Mouse (Mus musculus): ENCODE data around the gene Abl1. TPM values are rescaled to one million over a fixed set of nuclear protein-coding genes. Genes with fewer than 3 reads are reported as not detected.
A peak's percentile ranks its signal among the peaks of the same experiment; 100 is the strongest.

Gene Abl1
- polyA plus RNA-seq, 1 experiment: 53.1 TPM

GRCm38 (mm10) chr2:31827877-31828276 is 139.7 kb downstream of the Abl1 start:
- Histone ChIP-seq H3K4me3 (ENCODE audit: insufficient read depth, low read length) (no peak overlapping the region), H3K4me1 (ENCODE audit: control insufficient read depth, insufficient read depth, low read length) (no peaks in the 10 kb centered on the region), H3K27ac (ENCODE audit: insufficient read depth, low read depth, low read length) (no peak overlapping the region)
- TF ChIP-seq POLR2A (IDR thresholded peaks at IDR 0.05; ENCODE audit: borderline replicate concordance, low read depth, low read length) (no peak), CTCF (IDR thresholded peaks at IDR 0.05; ENCODE audit: low read depth, low read length) (no peak)

GRCm38 (mm10) chr2:31828311-31828825 is 140.2 kb downstream of the Abl1 start:
- Histone ChIP-seq H3K27ac (ENCODE audit: insufficient read depth, low read depth, low read length) (no peak overlapping the region), H3K4me3 (ENCODE audit: insufficient read depth, low read length) (no peak overlapping the region), H3K4me1 (ENCODE audit: control insufficient read depth, insufficient read depth, low read length) (no peaks in the 10 kb centered on the region)
- TF ChIP-seq CTCF (IDR thresholded peaks at IDR 0.05; ENCODE audit: low read depth, low read length) (no peak), POLR2A (IDR thresholded peaks at IDR 0.05; ENCODE audit: borderline replicate concordance, low read depth, low read length) (no peak)

GRCm38 (mm10) chr2:31836091-31836490 is 147.9 kb downstream of the Abl1 start:
- H3K27ac ChIP-seq (ENCODE audit: insufficient read depth, low read depth, low read length): no peak overlapping the region
- H3K4me3 ChIP-seq (ENCODE audit: insufficient read depth, low read length): no peak overlapping the region
- H3K4me1 ChIP-seq (ENCODE audit: control insufficient read depth, insufficient read depth, low read length): no peaks in the 10 kb centered on the region
- TF ChIP-seq POLR2A (IDR thresholded peaks at IDR 0.05; ENCODE audit: borderline replicate concordance, low read depth, low read length) (no peak), CTCF (IDR thresholded peaks at IDR 0.05; ENCODE audit: low read depth, low read length) (no peak)

GRCm38 (mm10) chr2:31836985-31837384 is 148.8 kb downstream of the Abl1 start:
- TF ChIP-seq POLR2A (IDR thresholded peaks at IDR 0.05; ENCODE audit: borderline replicate concordance, low read depth, low read length) (no peak), CTCF (IDR thresholded peaks at IDR 0.05; ENCODE audit: low read depth, low read length) (no peak)
- no peak overlapping the region for H3K27ac ChIP-seq (ENCODE audit: insufficient read depth, low read depth, low read length)
- no peaks in the 10 kb centered on the region for H3K4me1 ChIP-seq (ENCODE audit: control insufficient read depth, insufficient read depth, low read length)
- H3K4me3 ChIP-seq (ENCODE audit: insufficient read depth, low read length): no peak overlapping the region

- H3K4me1 ChIP-seq (ENCODE audit: control insufficient read depth, insufficient read depth, low read length): no peaks in the 10 kb centered on the region
- TF ChIP-seq POLR2A (IDR thresholded peaks at IDR 0.05; ENCODE audit: borderline replicate concordance, low read depth, low read length) (no peak), CTCF (IDR thresholded peaks at IDR 0.05; ENCODE audit: low read depth, low read length) (no peak)
- H3K27ac ChIP-seq (ENCODE audit: insufficient read depth, low read depth, low read length): no peak overlapping the region
- no peak overlapping the region for H3K4me3 ChIP-seq (ENCODE audit: insufficient read depth, low read length)
Measured at GRCm38 (mm10) chr2:31838868-31839267, 150.7 kb downstream of the Abl1 start.

- TF ChIP-seq CTCF (IDR thresholded peaks at IDR 0.05; ENCODE audit: low read depth, low read length): no peak
- no peak for TF ChIP-seq POLR2A (IDR thresholded peaks at IDR 0.05; ENCODE audit: borderline replicate concordance, low read depth, low read length)
- Histone ChIP-seq H3K4me3 (ENCODE audit: insufficient read depth, low read length) (no peak overlapping the region), H3K4me1 (ENCODE audit: control insufficient read depth, insufficient read depth, low read length) (no peaks in the 10 kb centered on the region), H3K27ac (ENCODE audit: insufficient read depth, low read depth, low read length) (no peak overlapping the region)
Measured at GRCm38 (mm10) chr2:31844729-31845136, 156.6 kb downstream of the Abl1 start.

- Histone ChIP-seq H3K27ac (ENCODE audit: insufficient read depth, low read depth, low read length) (no peak overlapping the region), H3K4me3 (ENCODE audit: insufficient read depth, low read length) (no peak overlapping the region), H3K4me1 (ENCODE audit: control insufficient read depth, insufficient read depth, low read length) (no peaks in the 10 kb centered on the region)
- TF ChIP-seq CTCF (IDR thresholded peaks at IDR 0.05; ENCODE audit: low read depth, low read length): no peak
- TF ChIP-seq POLR2A (IDR thresholded peaks at IDR 0.05; ENCODE audit: borderline replicate concordance, low read depth, low read length): no peak
Measured at GRCm38 (mm10) chr2:31845512-31845895, 157.3 kb downstream of the Abl1 start.

- TF ChIP-seq POLR2A (IDR thresholded peaks at IDR 0.05; ENCODE audit: borderline replicate concordance, low read depth, low read length): no peak
- TF ChIP-seq CTCF (IDR thresholded peaks at IDR 0.05; ENCODE audit: low read depth, low read length): no peak
- H3K4me1 ChIP-seq (ENCODE audit: control insufficient read depth, insufficient read depth, low read length): no peaks in the 10 kb centered on the region
- H3K27ac ChIP-seq (ENCODE audit: insufficient read depth, low read depth, low read length): no peak within 1 kb of the TSS
- 0 out of 2 replicates have a peak within 1 kb of the TSS, but pooled peaks have one; percentile 25 for H3K4me3 ChIP-seq (ENCODE audit: insufficient read depth, low read length)
Measured at GRCm38 (mm10) chr2:31845896-31846691, 157.9 kb downstream of the Abl1 start, which contains the start of gene Fibcd1. Gene Fibcd1, minus strand, starts transcription at chr2:31846005.

GRCm38 (mm10) chr2:31846692-31847660 is 158.8 kb downstream of the Abl1 start:
- Histone ChIP-seq H3K4me1 (ENCODE audit: control insufficient read depth, insufficient read depth, low read length) (no peaks in the 10 kb centered on the region), H3K4me3 (ENCODE audit: insufficient read depth, low read length) (0 out of 2 replicates have a peak overlapping the region, but pooled peaks have one; percentile 25), H3K27ac (ENCODE audit: insufficient read depth, low read depth, low read length) (no peak overlapping the region)
- no peak for TF ChIP-seq POLR2A (IDR thresholded peaks at IDR 0.05; ENCODE audit: borderline replicate concordance, low read depth, low read length)
